Mouse (Mus musculus) gastrocnemius, adult 8-10 months (tissue): ENCODE measurements around the gene Chn2. TPM values are rescaled to one million over a fixed set of nuclear protein-coding genes. Genes with fewer than 3 reads are reported as not detected.
A peak's percentile ranks its signal among the peaks of the same experiment; 100 is the strongest.

Experiments used
- DNase-seq, 2 experiments: peaks; one replicate each; pipeline ENCODE4 v3.0.0; 2022; ENCODE audit warnings: low spot score in 2 of 2
- total RNA-seq, 4 experiments: library from RNA; stranded (reverse); gene quantifications; 2 replicates each; pipeline ENCODE4 v1.2.4; 2022

Gene Chn2
- total RNA-seq, 4 experiments from 2014 or later: 0.75 to 1.7 (median 1.2) TPM

GRCm38 (mm10) chr6:54227061-54227460 is 187.7 kb downstream of the Chn2 start:
- DNase-seq: no peak

GRCm38 (mm10) chr6:54228421-54228820 is 189.1 kb downstream of the Chn2 start:
- no peak for DNase-seq

- DNase-seq: no peak
Measured at GRCm38 (mm10) chr6:54228874-54229273, 189.5 kb downstream of the Chn2 start.

- DNase-seq: no peak
Measured at GRCm38 (mm10) chr6:54231769-54232558, 192.6 kb downstream of the Chn2 start.

GRCm38 (mm10) chr6:54236441-54236840 is 197.1 kb downstream of the Chn2 start:
- DNase-seq: no peak

GRCm38 (mm10) chr6:54241761-54242160 is 202.4 kb downstream of the Chn2 start:
- no peak for DNase-seq

GRCm38 (mm10) chr6:54242286-54242685 is 202.9 kb downstream of the Chn2 start:
- no peak for DNase-seq

GRCm38 (mm10) chr6:54248354-54249252 is 209.2 kb downstream of the Chn2 start:
- DNase-seq: peak in 1 of 2 experiments; percentile 12

GRCm38 (mm10) chr6:54251401-54252191 is 212.2 kb downstream of the Chn2 start:
- no peak for DNase-seq

GRCm38 (mm10) chr6:54253206-54253605 is 213.9 kb downstream of the Chn2 start:
- peak in 1 of 2 experiments; percentile 22 for DNase-seq

- no peak for DNase-seq
Measured at GRCm38 (mm10) chr6:54253881-54254280, 214.5 kb downstream of the Chn2 start.

- no peak for DNase-seq
Measured at GRCm38 (mm10) chr6:54254759-54255158, 215.4 kb downstream of the Chn2 start.

GRCm38 (mm10) chr6:54255321-54255720 is 216.0 kb downstream of the Chn2 start:
- no peak for DNase-seq

GRCm38 (mm10) chr6:54256397-54256796 is 217.0 kb downstream of the Chn2 start:
- no peak for DNase-seq

GRCm38 (mm10) chr6:54257552-54257951 is 218.2 kb downstream of the Chn2 start:
- DNase-seq: no peak

- no peak for DNase-seq
Measured at GRCm38 (mm10) chr6:54258462-54258861, 219.1 kb downstream of the Chn2 start.

GRCm38 (mm10) chr6:54262732-54263131 is 223.4 kb downstream of the Chn2 start:
- DNase-seq: no peak

GRCm38 (mm10) chr6:54263890-54264289 is 224.5 kb downstream of the Chn2 start:
- no peak for DNase-seq

GRCm38 (mm10) chr6:54264537-54264936 is 225.2 kb downstream of the Chn2 start:
- DNase-seq: no peak

- DNase-seq: no peak
Measured at GRCm38 (mm10) chr6:54265384-54265783, 226.0 kb downstream of the Chn2 start.

GRCm38 (mm10) chr6:54272556-54273378 is 233.4 kb downstream of the Chn2 start:
- no peak for DNase-seq
